Mouse (Mus musculus): ENCODE data around the gene Lor. TPM values are rescaled to one million over a fixed set of nuclear protein-coding genes. Genes with fewer than 3 reads are reported as not detected.

The Lor gene
- not detected in 2 replicates for polyA plus RNA-seq (2012; ENCODE audit: low replicate concordance)

DNA sequence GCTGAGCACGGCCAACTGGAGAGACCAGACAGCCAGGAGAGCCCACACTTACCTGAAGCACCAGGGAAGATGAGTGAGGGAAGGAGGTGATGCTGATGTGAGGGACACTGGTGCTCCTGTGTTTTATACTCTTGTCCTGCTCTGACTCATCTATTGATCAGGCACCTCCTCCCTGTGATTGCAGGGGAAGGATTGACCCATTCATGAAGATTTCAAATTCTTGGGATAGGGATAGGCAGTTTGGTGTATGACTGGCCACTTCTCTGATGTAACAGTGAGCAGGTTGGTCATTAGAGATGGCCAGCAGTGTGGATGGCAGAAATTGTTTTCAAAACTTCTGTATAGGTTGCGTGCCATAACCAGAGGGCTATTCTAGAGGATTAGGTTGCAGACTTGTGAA is at the start of gene Lor:
Lor (minus strand) TSS at position 101 of the 400 bp plus-strand sequence.

DNA sequence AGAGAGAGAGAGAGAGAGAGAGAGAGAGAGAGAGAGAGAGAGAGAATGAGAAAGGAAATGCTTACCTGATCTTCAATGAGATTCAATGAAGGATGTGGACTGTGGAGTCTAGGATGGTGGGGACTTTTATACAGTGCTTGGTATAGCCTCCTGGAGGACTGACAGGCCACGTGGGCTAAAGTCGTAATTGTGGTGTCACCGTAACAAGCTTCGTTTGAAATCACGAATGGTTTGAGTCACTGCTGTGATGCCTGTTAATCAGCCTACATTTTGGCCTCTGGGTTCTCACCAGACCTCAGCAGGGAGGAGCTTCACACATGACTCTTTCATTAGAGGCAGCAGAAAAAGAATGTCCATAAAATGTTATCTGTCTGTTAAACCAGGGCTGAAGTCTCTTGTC is 40.9 kb upstream of the Lor start, which contains the start of gene Prr9:
Prr9 (minus strand) TSS at position 101 of the 400 bp plus-strand sequence.

Other genes with a start within 250 kb of the Lor start
- not detected in 2 replicates for gene Pglyrp3, start 68.6 kb downstream of the Lor start, polyA plus RNA-seq (2012; ENCODE audit: low replicate concordance)
- not detected in 2 replicates for gene Prr9, start 40.8 kb upstream of the Lor start, polyA plus RNA-seq (2012; ENCODE audit: low replicate concordance)
- not detected in 2 replicates for gene Lelp1, start 59.6 kb upstream of the Lor start, polyA plus RNA-seq (2012; ENCODE audit: low replicate concordance)
- gene Sprr2a1, start 132.7 kb upstream of the Lor start, polyA plus RNA-seq (2012; ENCODE audit: low replicate concordance), result not detected in 2 replicates
- gene Sprr2a2, start 132.8 kb upstream of the Lor start, polyA plus RNA-seq (2012; ENCODE audit: low replicate concordance), result not detected in 2 replicates
- gene Sprr2a3, start 202.3 kb upstream of the Lor start, polyA plus RNA-seq (2012; ENCODE audit: low replicate concordance), result not detected in 2 replicates
- not detected in 2 replicates for gene Sprr2b, start 233.5 kb upstream of the Lor start, polyA plus RNA-seq (2012; ENCODE audit: low replicate concordance)